Mouse (Mus musculus): ENCODE measurements around the gene Vamp4. TPM values are rescaled to one million over a fixed set of nuclear protein-coding genes. Genes with fewer than 3 reads are reported as not detected.

Gene Vamp4
- polyA plus RNA-seq, 1 experiment from 2014 or later, result 35.6 TPM

DNA sequence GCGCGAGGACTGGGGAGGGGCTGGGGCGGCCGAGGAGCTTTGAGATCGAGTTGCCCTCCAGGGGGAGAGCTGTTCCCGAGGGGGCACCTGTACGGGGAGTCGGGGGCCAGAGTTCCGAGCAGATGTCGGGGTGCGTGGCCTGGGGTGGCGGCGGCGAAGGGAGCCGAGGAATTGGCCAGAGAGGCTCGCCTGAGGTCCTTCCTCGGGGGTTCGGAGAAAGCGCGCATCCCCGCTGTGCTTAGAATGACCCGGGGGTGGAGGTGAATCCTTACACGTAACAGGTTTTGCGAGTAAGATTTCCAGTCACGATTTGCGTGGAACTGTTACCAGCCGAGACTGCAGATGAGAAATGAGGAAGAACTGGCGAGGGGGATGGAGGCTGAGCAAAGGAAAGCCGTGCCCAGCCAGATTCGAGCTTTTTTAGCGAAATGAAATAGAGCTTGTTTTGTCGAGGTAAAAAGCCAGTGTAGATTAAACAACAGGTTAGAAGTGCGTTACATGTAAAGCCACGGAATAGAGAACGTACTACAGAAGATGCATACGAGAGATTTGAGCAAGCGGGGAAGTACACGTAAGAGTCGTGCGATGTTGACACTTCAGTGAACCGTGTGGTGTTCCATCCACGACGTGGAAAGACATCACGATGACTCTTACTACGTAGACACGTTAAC, 751 bp downstream of the Vamp4 start:
- H3K9me3 ChIP-seq (ENCODE audit: control insufficient read depth, low read length), result peaks cover 3% of the 10 kb centered on the region; the same call in 1 of the 2 replicates
- H3K4me3 ChIP-seq (ENCODE audit: low read depth, low read length), result peak overlapping the region; percentile 90
- peak overlapping the region; percentile 84 for H3K9ac ChIP-seq (ENCODE audit: low read depth, low read length)
- H3K4me1 ChIP-seq (replicated peaks; ENCODE audit: control insufficient read depth, insufficient read depth, low read length), result no peaks in the 10 kb centered on the region; the same call in 1 of the 2 replicates
- H3K4me2 ChIP-seq, result peak overlapping the region; percentile 83
- ATAC-seq (replicated peaks; ENCODE audit: low FRiP score) (peak; percentile 24), DNase-seq (ENCODE audit: low spot score) (no peak)
- H3K27ac ChIP-seq (ENCODE audit: low read depth, low read length), result peak overlapping the region; percentile 68
- no peaks in the 10 kb centered on the region for H3K27me3 ChIP-seq (replicated peaks; ENCODE audit: control insufficient read depth, insufficient read depth, low read length)
- WGBS, result under 1% methylated on average over 46 of the region's 46 CpGs
- H3K36me3 ChIP-seq (ENCODE audit: control insufficient read depth, insufficient read depth, low read length), result peaks cover 12% of the 10 kb centered on the region

GRCm38 (mm10) chr1:162575098-162575497, 4.8 kb downstream of the Vamp4 start:
- Histone ChIP-seq H3K9me3 (ENCODE audit: control insufficient read depth, low read length) (peaks cover 3% of the 10 kb centered on the region; the same call in 1 of the 2 replicates), H3K9ac (ENCODE audit: low read depth, low read length) (no peak overlapping the region), H3K4me1 (replicated peaks; ENCODE audit: control insufficient read depth, insufficient read depth, low read length) (no peaks in the 10 kb centered on the region; the same call in 1 of the 2 replicates), H3K4me3 (ENCODE audit: low read depth, low read length) (no peak overlapping the region), H3K27ac (ENCODE audit: low read depth, low read length) (no peak overlapping the region), H3K27me3 (replicated peaks; ENCODE audit: control insufficient read depth, insufficient read depth, low read length) (no peaks in the 10 kb centered on the region), H3K36me3 (ENCODE audit: control insufficient read depth, insufficient read depth, low read length) (peaks cover 14% of the 10 kb centered on the region), H3K4me2 (no peak overlapping the region)
- ATAC-seq (replicated peaks; ENCODE audit: low FRiP score), result no peak
- WGBS, result 91% methylated on average over 3 of the region's 3 CpGs
- no peak for DNase-seq (ENCODE audit: low spot score)

DNA sequence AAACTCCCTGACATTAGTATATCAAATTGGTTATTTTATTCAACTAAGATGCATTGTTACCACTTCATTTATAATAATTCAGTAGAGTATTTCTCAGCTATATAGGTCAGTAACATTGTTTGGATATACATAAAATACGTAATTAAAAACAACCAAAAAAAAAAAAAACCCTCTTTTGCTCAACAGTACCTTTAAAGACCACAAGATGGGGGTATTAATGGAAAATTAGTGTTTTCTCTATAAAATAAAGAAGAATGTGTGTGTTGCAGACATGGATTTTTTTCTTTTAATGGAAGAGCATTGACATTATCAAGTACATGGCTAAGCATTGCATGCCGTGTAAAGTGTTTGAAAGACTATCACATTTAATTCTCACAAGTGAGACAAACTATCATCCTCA, 12.6 kb downstream of the Vamp4 start:
- DNase-seq (ENCODE audit: low spot score), result no peak
- no peak for ATAC-seq (replicated peaks; ENCODE audit: low FRiP score)
- Histone ChIP-seq H3K4me3 (ENCODE audit: low read depth, low read length) (no peak overlapping the region), H3K36me3 (ENCODE audit: control insufficient read depth, insufficient read depth, low read length) (peaks cover 6% of the 10 kb centered on the region; the same call in 1 of the 2 replicates), H3K4me1 (replicated peaks; ENCODE audit: control insufficient read depth, insufficient read depth, low read length) (no peaks in the 10 kb centered on the region), H3K27me3 (replicated peaks; ENCODE audit: control insufficient read depth, insufficient read depth, low read length) (no peaks in the 10 kb centered on the region), H3K9ac (ENCODE audit: low read depth, low read length) (no peak overlapping the region), H3K4me2 (no peak overlapping the region), H3K9me3 (ENCODE audit: control insufficient read depth, low read length) (no peaks in the 10 kb centered on the region), H3K27ac (ENCODE audit: low read depth, low read length) (no peak overlapping the region)
- WGBS, result 83% methylated on average over 2 of the region's 2 CpGs

- Histone ChIP-seq H3K9me3 (ENCODE audit: control insufficient read depth, low read length) (no peaks in the 10 kb centered on the region), H3K4me3 (ENCODE audit: low read depth, low read length) (no peak overlapping the region), H3K27ac (ENCODE audit: low read depth, low read length) (no peak overlapping the region), H3K27me3 (replicated peaks; ENCODE audit: control insufficient read depth, insufficient read depth, low read length) (no peaks in the 10 kb centered on the region), H3K4me2 (no peak overlapping the region), H3K9ac (ENCODE audit: low read depth, low read length) (no peak overlapping the region), H3K36me3 (ENCODE audit: control insufficient read depth, insufficient read depth, low read length) (peaks cover 6% of the 10 kb centered on the region; the same call in 1 of the 2 replicates), H3K4me1 (replicated peaks; ENCODE audit: control insufficient read depth, insufficient read depth, low read length) (peaks cover 7% of the 10 kb centered on the region; the same call in 1 of the 2 replicates)
- no peak for ATAC-seq (replicated peaks; ENCODE audit: low FRiP score)
- WGBS, result 80% methylated on average over 4 of the region's 4 CpGs
- DNase-seq (ENCODE audit: low spot score), result no peak
These were observed 16.0 kb downstream of the Vamp4 start for GRCm38 (mm10) chr1:162586282-162586681.

- DNase-seq (ENCODE audit: low spot score), result no peak
- no peak for ATAC-seq (replicated peaks; ENCODE audit: low FRiP score)
- Histone ChIP-seq H3K27ac (ENCODE audit: low read depth, low read length) (no peak overlapping the region), H3K4me3 (ENCODE audit: low read depth, low read length) (no peak overlapping the region), H3K9ac (ENCODE audit: low read depth, low read length) (no peak overlapping the region), H3K27me3 (replicated peaks; ENCODE audit: control insufficient read depth, insufficient read depth, low read length) (no peaks in the 10 kb centered on the region), H3K36me3 (ENCODE audit: control insufficient read depth, insufficient read depth, low read length) (peaks cover 5% of the 10 kb centered on the region; the same call in 1 of the 2 replicates), H3K4me2 (no peak overlapping the region), H3K4me1 (replicated peaks; ENCODE audit: control insufficient read depth, insufficient read depth, low read length) (peaks cover 7% of the 10 kb centered on the region; the same call in 1 of the 2 replicates), H3K9me3 (ENCODE audit: control insufficient read depth, low read length) (no peaks in the 10 kb centered on the region)
- 91% methylated on average over 3 of the region's 3 CpGs for WGBS
These were observed 18.3 kb downstream of the Vamp4 start for GRCm38 (mm10) chr1:162588606-162589005.

DNA sequence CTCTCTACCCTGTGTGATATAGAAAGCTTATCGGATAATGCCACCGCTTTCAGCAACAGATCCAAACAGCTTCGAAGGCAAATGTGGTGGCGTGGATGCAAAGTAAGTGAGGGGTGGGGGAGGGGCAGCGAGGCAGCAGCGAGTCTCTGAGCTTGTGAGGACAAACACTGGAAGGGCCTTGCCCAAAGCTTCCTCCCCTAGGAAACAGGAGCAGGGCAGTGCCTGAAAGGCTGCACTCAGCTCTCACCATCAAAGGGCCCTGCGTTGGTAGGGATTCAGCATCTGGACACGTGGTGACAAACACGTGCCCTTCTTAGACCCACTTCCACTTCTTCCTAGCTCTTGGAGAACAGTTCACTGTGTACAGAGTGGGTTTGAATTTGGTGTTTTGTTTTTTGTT, 19.1 kb downstream of the Vamp4 start:
- Histone ChIP-seq H3K4me2 (peak overlapping the region; percentile 36; the same call in 1 of the 2 replicates), H3K4me1 (replicated peaks; ENCODE audit: control insufficient read depth, insufficient read depth, low read length) (peaks cover 7% of the 10 kb centered on the region; the same call in 1 of the 2 replicates), H3K4me3 (ENCODE audit: low read depth, low read length) (no peak overlapping the region), H3K9me3 (ENCODE audit: control insufficient read depth, low read length) (no peaks in the 10 kb centered on the region), H3K36me3 (ENCODE audit: control insufficient read depth, insufficient read depth, low read length) (peaks cover 2% of the 10 kb centered on the region; the same call in 1 of the 2 replicates), H3K9ac (ENCODE audit: low read depth, low read length) (no peak overlapping the region), H3K27ac (ENCODE audit: low read depth, low read length) (no peak overlapping the region), H3K27me3 (replicated peaks; ENCODE audit: control insufficient read depth, insufficient read depth, low read length) (no peaks in the 10 kb centered on the region)
- no peak for DNase-seq (ENCODE audit: low spot score)
- no peak for ATAC-seq (replicated peaks; ENCODE audit: low FRiP score)
- 23% methylated on average over 9 of the region's 9 CpGs for whole genome bisulfite sequencing

DNA sequence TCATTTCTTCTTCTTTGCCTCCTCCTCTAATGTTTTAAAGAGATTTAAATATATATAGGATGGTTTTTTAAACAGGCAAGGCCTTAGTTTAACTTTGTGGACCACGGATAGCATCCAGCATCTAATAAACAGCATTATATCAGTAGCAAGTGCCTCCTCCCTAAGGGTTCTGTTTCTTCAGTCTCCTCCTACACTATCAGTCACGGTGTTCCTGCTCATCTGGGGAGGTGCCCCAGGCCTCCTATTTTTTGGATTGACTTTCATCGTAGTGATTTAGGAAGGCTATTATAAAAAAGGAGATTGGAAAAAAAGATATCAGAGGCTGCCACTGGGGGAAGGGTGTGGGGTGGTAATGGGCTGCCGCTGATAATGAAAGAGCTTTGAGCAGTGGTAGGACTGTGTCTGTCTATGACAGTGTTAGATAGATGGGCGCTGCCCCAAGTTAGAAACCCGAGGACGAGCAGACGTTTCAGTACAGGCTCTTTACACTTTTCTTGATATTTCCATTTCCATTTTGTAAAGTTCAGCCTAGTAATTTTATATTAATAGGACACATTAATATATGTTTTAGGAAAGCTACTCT, 20.2 kb downstream of the Vamp4 start:
- H3K4me2 ChIP-seq, result no peak overlapping the region; the same call in 1 of the 2 replicates
- H3K9me3 ChIP-seq (ENCODE audit: control insufficient read depth, low read length), result no peaks in the 10 kb centered on the region
- H3K4me3 ChIP-seq (ENCODE audit: low read depth, low read length), result no peak overlapping the region
- peaks cover 3% of the 10 kb centered on the region; the same call in 1 of the 2 replicates for H3K36me3 ChIP-seq (ENCODE audit: control insufficient read depth, insufficient read depth, low read length)
- H3K4me1 ChIP-seq (replicated peaks; ENCODE audit: control insufficient read depth, insufficient read depth, low read length), result peaks cover 7% of the 10 kb centered on the region; the same call in 1 of the 2 replicates
- ATAC-seq (replicated peaks; ENCODE audit: low FRiP score), result peak; percentile 91
- 40% methylated on average over 8 of the region's 8 CpGs for WGBS
- DNase-seq (ENCODE audit: low spot score), result no peak
- no peaks in the 10 kb centered on the region for H3K27me3 ChIP-seq (replicated peaks; ENCODE audit: control insufficient read depth, insufficient read depth, low read length)
- H3K9ac ChIP-seq (ENCODE audit: low read depth, low read length), result no peak overlapping the region
- H3K27ac ChIP-seq (ENCODE audit: low read depth, low read length), result no peak overlapping the region

DNA sequence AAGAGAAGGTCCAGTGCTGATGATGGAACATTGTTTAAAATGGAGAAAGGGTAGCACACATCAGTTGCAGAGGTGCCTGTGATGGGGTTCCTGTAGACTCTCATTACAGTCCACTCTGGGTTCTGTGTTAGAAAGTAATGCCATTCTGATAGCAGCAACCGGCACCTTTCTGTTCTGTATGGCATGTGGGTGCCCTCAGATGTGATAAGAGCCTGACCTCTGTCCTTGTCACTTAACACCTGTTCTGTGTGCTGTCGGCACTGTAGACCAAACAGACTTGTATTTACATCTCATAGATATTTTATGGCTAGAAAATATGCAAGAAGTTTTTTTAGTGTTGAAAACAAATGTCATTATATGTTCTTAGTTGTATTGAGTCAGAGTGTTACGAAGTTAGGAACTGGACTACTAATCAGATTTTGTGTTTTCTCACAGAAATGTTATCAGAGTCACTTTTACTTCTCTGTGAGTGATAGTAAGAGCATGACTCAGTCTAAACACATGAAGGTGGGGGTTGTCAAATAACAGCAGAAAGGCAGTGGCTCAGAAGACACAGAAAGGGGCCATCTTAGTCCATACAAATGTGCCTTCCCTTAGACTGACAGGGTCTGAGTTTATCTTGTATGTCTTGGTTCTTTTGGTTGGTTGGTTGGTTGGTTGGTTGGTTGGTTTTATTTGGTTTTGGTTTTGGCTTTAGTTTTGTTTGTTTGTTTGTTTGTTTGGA, 27.2 kb downstream of the Vamp4 start:
- Histone ChIP-seq H3K9me3 (ENCODE audit: control insufficient read depth, low read length) (no peaks in the 10 kb centered on the region), H3K36me3 (ENCODE audit: control insufficient read depth, insufficient read depth, low read length) (peaks cover 3% of the 10 kb centered on the region), H3K9ac (ENCODE audit: low read depth, low read length) (no peak overlapping the region), H3K4me1 (replicated peaks; ENCODE audit: control insufficient read depth, insufficient read depth, low read length) (no peaks in the 10 kb centered on the region), H3K27ac (ENCODE audit: low read depth, low read length) (no peak overlapping the region), H3K4me3 (ENCODE audit: low read depth, low read length) (no peak overlapping the region), H3K27me3 (replicated peaks; ENCODE audit: control insufficient read depth, insufficient read depth, low read length) (no peaks in the 10 kb centered on the region), H3K4me2 (no peak overlapping the region)
- ATAC-seq (replicated peaks; ENCODE audit: low FRiP score) (peak; percentile 62; the same call in 1 of the 2 replicates), DNase-seq (ENCODE audit: low spot score) (no peak)
- WGBS, result 46% methylated on average over 3 of the region's 3 CpGs

Data from liver, embryonic 11.5 days (tissue).